Mouse (Mus musculus) myocyte (in vitro differentiated cells): ENCODE measurements around the gene Gtsf1l.

ENCODE experiments used
- CEBPB ChIP-seq: IDR thresholded peaks from 2 replicates; pipeline ENCODE4 v1.6.1; 2011; ENCODE audit warnings: mild to moderate bottlenecking, moderate library complexity; ENCODE audit not compliant: poor library complexity, insufficient read depth, severe bottlenecking
- E2F4 ChIP-seq: IDR thresholded peaks from one replicate; pipeline ENCODE4 v1.6.1; 2011; ENCODE audit warnings: mild to moderate bottlenecking, control low read depth, moderate library complexity; ENCODE audit not compliant: insufficient read depth
- MYOD1 ChIP-seq, 3 experiments: IDR thresholded peaks; one replicate each; pipeline ENCODE4 v1.6.1; 2011; ENCODE audit warnings: control low read depth in 2 of 3, low read depth in 2 of 3, mild to moderate bottlenecking in 2 of 3, moderate library complexity in 1 of 3; ENCODE audit not compliant: insufficient read length in 2 of 3, control insufficient read depth in 1 of 3
- POLR2A ChIP-seq: IDR thresholded peaks from one replicate; pipeline ENCODE4 v1.6.1; 2011; ENCODE audit warnings: low read depth, mild to moderate bottlenecking, control low read depth, moderate library complexity; ENCODE audit not compliant: insufficient read length
- SRF ChIP-seq: IDR thresholded peaks from one replicate; pipeline ENCODE4 v1.6.1; 2011; ENCODE audit warnings: low read depth; ENCODE audit not compliant: control insufficient read depth, insufficient read length
- TCF12 ChIP-seq: IDR thresholded peaks from one replicate; pipeline ENCODE4 v1.6.1; 2011; ENCODE audit warnings: mild to moderate bottlenecking, control low read depth; ENCODE audit not compliant: poor library complexity, insufficient read depth, severe bottlenecking
- USF1 ChIP-seq: IDR thresholded peaks from one replicate; pipeline ENCODE4 v1.6.1; 2011; ENCODE audit warnings: low read depth, mild to moderate bottlenecking, control low read depth, moderate library complexity

- TF ChIP-seq USF1 (no peak), POLR2A (no peak), TCF12 (no peak), MYOD1 (IDR thresholded peaks at IDR 0.05; ENCODE audit: control insufficient read depth in 1 of 3, insufficient read length in 2 of 3, low read depth in 2 of 3) (no peak), E2F4 (no peak), CEBPB (no peak), SRF (no peak)
Observed at GRCm38 (mm10) chr2:163055715-163056114, 31.9 kb downstream of the Gtsf1l start.
